Mouse (Mus musculus) effector memory CD4-positive, alpha-beta T cell, adult 7 months (primary cell): ENCODE measurements around the gene Iqgap1. TPM values are rescaled to one million over a fixed set of nuclear protein-coding genes. Genes with fewer than 3 reads are reported as not detected.

Experiments used
- polyA plus RNA-seq: library from polyadenylated mRNA; unstranded; fragments of 100-300 nt; shearing (Covaris generic); gene quantifications from one replicate; pipeline ENCODE4 v1.2.1, GENCODE M21; 2017

Iqgap1 gene
- 302 TPM for polyA plus RNA-seq

DNA sequence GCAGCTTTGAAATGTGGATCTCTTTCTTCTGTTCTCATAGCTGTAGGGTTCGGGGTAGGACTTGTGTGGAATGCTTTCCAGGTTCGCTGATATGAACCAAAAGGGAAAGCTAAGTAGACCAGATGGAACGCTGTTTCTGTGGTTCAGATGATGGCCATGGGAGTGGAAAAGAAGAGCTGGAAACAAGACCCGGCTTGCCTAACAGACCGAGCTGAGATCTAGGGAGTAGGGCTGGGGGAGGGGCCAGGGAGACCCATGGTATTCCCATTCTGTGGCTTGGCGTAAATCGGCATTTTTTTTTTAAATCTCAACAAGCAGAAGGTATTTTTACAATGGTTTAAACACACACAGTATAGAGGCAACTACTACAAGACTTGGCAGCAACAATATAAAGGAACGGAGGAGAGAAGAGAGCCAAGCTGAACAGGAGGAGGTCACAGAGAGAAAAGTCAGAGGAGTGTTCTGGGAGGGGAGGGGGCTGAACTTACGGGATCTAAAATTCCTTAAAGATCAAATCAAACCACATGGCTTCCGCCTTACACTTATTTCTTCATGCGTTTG is at the start of gene Iqgap1:
Gene Iqgap1 (minus strand): TSS at position 132 of the 561 bp plus-strand sequence.

DNA sequence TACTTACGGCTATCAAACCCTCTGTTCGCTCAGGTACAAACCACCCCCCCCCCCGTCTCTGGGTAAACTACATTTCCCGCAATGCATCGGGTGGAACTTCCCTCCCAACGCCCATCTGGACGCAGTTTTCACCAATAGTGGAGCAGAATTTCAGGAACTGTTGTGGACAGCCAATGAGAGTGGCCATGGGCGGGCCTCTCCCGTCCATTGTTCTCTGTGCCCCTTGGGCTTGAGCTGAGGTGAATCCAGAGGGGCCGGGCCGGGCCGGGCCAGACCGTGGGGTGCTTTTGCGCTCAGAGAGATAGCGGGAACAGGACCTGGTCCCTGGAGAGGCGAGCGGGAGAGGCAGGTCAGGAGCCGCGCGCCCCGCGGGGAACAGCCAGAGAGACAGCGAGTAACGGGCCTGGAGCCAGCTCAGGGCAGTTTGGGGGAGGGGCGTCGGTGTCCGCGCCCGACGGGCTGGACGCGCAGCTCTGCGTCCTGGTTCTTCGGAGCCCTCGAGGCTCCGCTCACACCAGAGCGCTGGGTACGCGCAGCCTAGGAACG is 35.0 kb upstream of the Iqgap1 start, which contains the start of gene Zscan2:
Gene Zscan2 (plus strand): TSS at position 192 of the 546 bp plus-strand sequence.

DNA sequence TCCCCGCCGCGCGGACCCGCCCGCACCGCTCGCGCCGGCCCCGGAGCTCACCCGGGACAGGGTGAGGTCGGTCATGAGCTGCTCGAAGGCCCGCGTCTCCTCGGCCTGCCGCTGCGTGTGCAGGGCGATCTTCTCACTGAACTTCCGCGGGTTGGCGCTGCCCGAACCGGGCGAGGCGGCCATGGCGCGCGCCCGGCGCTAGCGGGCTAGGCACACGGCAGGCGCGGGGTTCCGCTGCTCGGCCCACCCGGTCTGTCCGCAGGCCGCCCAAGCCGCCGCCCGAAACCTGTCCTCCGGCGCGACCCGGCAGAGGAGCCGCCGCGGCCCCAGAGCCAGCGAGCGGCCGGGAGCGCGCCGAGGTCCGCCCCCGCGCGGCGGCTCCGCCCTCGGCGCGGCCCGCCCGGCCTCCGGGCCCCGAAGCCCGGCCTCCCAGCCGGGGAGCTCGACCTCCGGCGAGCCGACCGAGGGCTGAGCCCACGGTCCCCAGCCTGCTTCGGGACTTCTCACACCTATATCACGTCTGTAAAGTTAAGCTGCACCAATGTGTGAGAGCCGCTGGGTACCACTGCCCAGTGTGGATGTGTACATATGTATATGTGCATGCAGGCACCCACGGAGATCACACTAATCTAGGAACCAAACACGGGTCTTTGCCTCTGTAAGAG is 137.1 kb downstream of the Iqgap1 start, which contains the start of gene Crtc3:
Gene Crtc3 (minus strand): TSS at position 322 of the 665 bp plus-strand sequence.

Other genes starting within 250 kb of the Iqgap1 start
- 33.4 TPM for gene Crtc3, start 137.1 kb downstream of the Iqgap1 start, polyA plus RNA-seq
- gene Zscan2, start 34.9 kb upstream of the Iqgap1 start, polyA plus RNA-seq, result 7.3 TPM
- 19.2 TPM for gene Wdr73, start 75.3 kb upstream of the Iqgap1 start, polyA plus RNA-seq
- gene Nmb, start 79.1 kb upstream of the Iqgap1 start, polyA plus RNA-seq, result 32.4 TPM
- gene Sec11a, start 121.8 kb upstream of the Iqgap1 start, polyA plus RNA-seq, result 286 TPM
- gene Zfp592, start 167.7 kb upstream of the Iqgap1 start, polyA plus RNA-seq, result 77.6 TPM
- 0.17 TPM for gene Alpk3, start 231.6 kb upstream of the Iqgap1 start, polyA plus RNA-seq